Mouse (Mus musculus) adrenal gland, postnatal 14 days (tissue): ENCODE results near the gene Ubl5. TPM values are rescaled to one million over a fixed set of nuclear protein-coding genes. Genes with fewer than 3 reads are reported as not detected.

Source experiments
- total RNA-seq: library from RNA; stranded (reverse); gene quantifications from 2 replicates; pipeline ENCODE4 v1.2.3, GENCODE M21; 2021

Gene Ubl5
- total RNA-seq, 1 experiment from 2014 or later: 308 TPM

Other genes starting within 250 kb of the Ubl5 start
- 22.6 and 23.8 TPM in 2 replicates for gene Zfp26, start 182.7 kb upstream of the Ubl5 start, total RNA-seq
- gene Zfp426, start 150.1 kb upstream of the Ubl5 start, total RNA-seq: 20.5 and 22.1 TPM in 2 replicates
- 44.0 and 46.2 TPM in 2 replicates for gene Zfp266, start 121.5 kb upstream of the Ubl5 start, total RNA-seq
- 9.2 and 10.8 TPM in 2 replicates for gene Zfp846, start 61.6 kb upstream of the Ubl5 start, total RNA-seq
- 15.3 and 18.7 TPM in 2 replicates for gene Fbxl12, start 1.9 kb downstream of the Ubl5 start, total RNA-seq
- 20.1 and 20.2 TPM in 2 replicates for gene Pin1, start 9.2 kb downstream of the Ubl5 start, total RNA-seq
- 1.6 and 2.4 TPM in 2 replicates for gene Olfm2, start 103.5 kb downstream of the Ubl5 start, total RNA-seq
- gene Col5a3, start 172.2 kb downstream of the Ubl5 start, total RNA-seq: 114 and 117 TPM in 2 replicates
- gene Rdh8, start 175.6 kb downstream of the Ubl5 start, total RNA-seq: not detected in 2 replicates
- gene A230050P20Rik, start 225.8 kb downstream of the Ubl5 start, total RNA-seq: 17.6 and 22.7 TPM in 2 replicates
- 3.4 and 5.3 TPM in 2 replicates for gene Angptl6, start 236.8 kb downstream of the Ubl5 start, total RNA-seq
- gene Ppan, start 245.3 kb downstream of the Ubl5 start, total RNA-seq: 38.0 and 44.2 TPM in 2 replicates